Mouse (Mus musculus) lung, postnatal 0 days (tissue): ENCODE data around the gene Plxnb2.

Source experiments
- CTCF ChIP-seq: IDR thresholded peaks from 2 replicates; pipeline ENCODE4 v1.5.1; 2016; ENCODE audit warnings: antibody characterized with exemption, mild to moderate bottlenecking
- EP300 ChIP-seq: IDR thresholded peaks from 2 replicates; pipeline ENCODE4 v1.6.1; 2016; ENCODE audit warnings: antibody characterized with exemption, mild to moderate bottlenecking, control low read depth

- TF ChIP-seq CTCF = no peak
- no peak for TF ChIP-seq EP300
Measured at GRCm38 (mm10) chr15:89173906-89174214, 6.7 kb downstream of the Plxnb2 start.
